Mouse (Mus musculus) liver, embryonic 16.5 days (tissue): ENCODE results near the gene Ehd1. TPM values are rescaled to one million over a fixed set of nuclear protein-coding genes. Genes with fewer than 3 reads are reported as not detected.

Experiments used
- ATAC-seq: fragments of 200-750 bp; cut with Nextera tagmentation; 2 replicates; pipeline ENCODE4 v1.8.0; 2017; ENCODE audit warnings: low read depth, mild to moderate bottlenecking, moderate number of reproducible peaks, moderate library complexity
- H3K27ac ChIP-seq: fragments of 300-500 bp; sonication (generic); 2 replicates; pipeline ENCODE4 v1.5.1; 2014; ENCODE audit warnings: mild to moderate bottlenecking, low read length
- H3K27me3 ChIP-seq: fragments of 300-500 bp; sonication (generic); 2 replicates; pipeline ENCODE4 v1.6.1; 2014; ENCODE audit warnings: low read depth, low read length, mixed read lengths; ENCODE audit not compliant: control insufficient read depth, insufficient read depth
- H3K36me3 ChIP-seq: fragments of 300-500 bp; sonication (generic); 2 replicates; pipeline ENCODE4 v1.6.1; 2014; ENCODE audit warnings: mild to moderate bottlenecking; ENCODE audit not compliant: control insufficient read depth, insufficient read depth
- H3K4me1 ChIP-seq: fragments of 300-500 bp; sonication (generic); 2 replicates; pipeline ENCODE4 v1.6.1; 2014; ENCODE audit warnings: low read depth, low read length, mixed read lengths; ENCODE audit not compliant: control insufficient read depth
- H3K4me2 ChIP-seq: fragments of 300-500 bp; sonication (generic); 2 replicates; pipeline ENCODE4 v1.6.1; 2014; ENCODE audit warnings: low read depth, low read length, mixed read lengths
- H3K4me3 ChIP-seq: fragments of 300-500 bp; sonication (generic); 2 replicates; pipeline ENCODE4 v1.5.1; 2014; ENCODE audit warnings: low read depth, mild to moderate bottlenecking, low read length
- H3K9ac ChIP-seq: fragments of 300-500 bp; sonication (generic); 2 replicates; pipeline ENCODE4 v1.6.1; 2014; ENCODE audit warnings: low read depth, low read length
- H3K9me3 ChIP-seq: fragments of 300-500 bp; sonication (generic); replicated peaks from 2 replicates; pipeline ENCODE4 v1.6.1; 2016; ENCODE audit warnings: low read length; ENCODE audit not compliant: control insufficient read depth
- WGBS: fragments of 180-500 bp; shearing (Covaris S2); extraction: QIAGEN DNeasy Blood & Tissue Kit; methylation state at CpG from one replicate; pipeline ENCODE4 v1.1.7; 2014; ENCODE audit not compliant: insufficient replicate concordance; 5-methylcytosine and 5-hydroxymethylcytosine counted together
- polyA plus RNA-seq: library from polyadenylated mRNA; unstranded; fragments of >200 nt; fragmentation: Nextera tagmentation; extraction: Ambion mirVana; gene quantifications from 2 replicates; pipeline ENCODE4 v1.2.1, GENCODE M21; 2015

Gene Ehd1
- polyA plus RNA-seq, 1 experiment from 2014 or later: 68.6 TPM

GRCm38 (mm10) chr19:6339191-6339590 lies 62.7 kb downstream of the Ehd1 start:
- Histone ChIP-seq H3K4me1 (peaks cover 57% of the 10 kb centered on the region), H3K27ac (no peak overlapping the region; the same call in 1 of the 2 replicates), H3K27me3 (no peaks in the 10 kb centered on the region), H3K36me3 (peaks cover 10% of the 10 kb centered on the region), H3K4me2 (no peak overlapping the region), H3K9ac (no peak overlapping the region), H3K9me3 (no peaks in the 10 kb centered on the region), H3K4me3 (no peak overlapping the region)
- no peak for ATAC-seq
- 78% methylated on average over 6 of the region's 6 CpGs for WGBS

GRCm38 (mm10) chr19:6339890-6340504 lies 63.5 kb downstream of the Ehd1 start:
- no peak for ATAC-seq
- Histone ChIP-seq H3K27ac (peak overlapping the region; percentile 76), H3K36me3 (peaks cover 10% of the 10 kb centered on the region), H3K4me3 (peak overlapping the region; percentile 83), H3K9ac (peak overlapping the region; percentile 46), H3K9me3 (no peaks in the 10 kb centered on the region), H3K27me3 (no peaks in the 10 kb centered on the region), H3K4me1 (peaks cover 52% of the 10 kb centered on the region), H3K4me2 (peak overlapping the region; percentile 100)
- 33% methylated on average over 15 of the region's 15 CpGs for WGBS

- peak; percentile 93 for ATAC-seq
- peak within 1 kb of the TSS; percentile 76 for H3K27ac ChIP-seq
- WGBS: 2% methylated on average over 59 of the region's 72 CpGs
- peak within 1 kb of the TSS; percentile 87 for H3K9ac ChIP-seq
- peaks cover 13% of the 10 kb centered on the region for H3K36me3 ChIP-seq
- peaks cover 48% of the 10 kb centered on the region for H3K4me1 ChIP-seq
- H3K4me2 ChIP-seq: peak within 1 kb of the TSS; percentile 100
- peak within 1 kb of the TSS; percentile 83 for H3K4me3 ChIP-seq
- H3K27me3 ChIP-seq: no peaks in the 10 kb centered on the region
- no peaks in the 10 kb centered on the region for H3K9me3 ChIP-seq
These were observed 64.3 kb downstream of the Ehd1 start, which contains the start of gene Map4k2 for GRCm38 (mm10) chr19:6340524-6341452. Gene Map4k2, plus strand, starts transcription at chr19:6341135.

- whole genome bisulfite sequencing: 4% methylated on average over 23 of the region's 23 CpGs
- Histone ChIP-seq H3K27me3 (no peaks in the 10 kb centered on the region), H3K4me1 (peaks cover 40% of the 10 kb centered on the region), H3K9ac (peak overlapping the region; percentile 87), H3K27ac (peak overlapping the region; percentile 56), H3K4me2 (peak overlapping the region; percentile 100), H3K9me3 (no peaks in the 10 kb centered on the region), H3K36me3 (peaks cover 19% of the 10 kb centered on the region), H3K4me3 (peak overlapping the region; percentile 83)
- no peak; the same call in 1 of the 2 replicates for ATAC-seq
These were observed 65.0 kb downstream of the Ehd1 start for GRCm38 (mm10) chr19:6341453-6342077.

GRCm38 (mm10) chr19:6342276-6342933 lies 65.9 kb downstream of the Ehd1 start:
- H3K4me3 ChIP-seq: peak overlapping the region; percentile 83
- no peak for ATAC-seq
- H3K27ac ChIP-seq: peak overlapping the region; percentile 36
- H3K4me2 ChIP-seq: peak overlapping the region; percentile 100
- H3K36me3 ChIP-seq: peaks cover 19% of the 10 kb centered on the region
- H3K9me3 ChIP-seq: no peaks in the 10 kb centered on the region
- H3K4me1 ChIP-seq: peaks cover 36% of the 10 kb centered on the region
- H3K9ac ChIP-seq: peak overlapping the region; percentile 87; the same call in 1 of the 2 replicates
- H3K27me3 ChIP-seq: no peaks in the 10 kb centered on the region
- 52% methylated on average over 5 of the region's 5 CpGs for WGBS

GRCm38 (mm10) chr19:6343066-6343925 lies 66.8 kb downstream of the Ehd1 start:
- ATAC-seq: no peak
- Histone ChIP-seq H3K9me3 (no peaks in the 10 kb centered on the region), H3K36me3 (peaks cover 16% of the 10 kb centered on the region), H3K27me3 (no peaks in the 10 kb centered on the region), H3K4me1 (peaks cover 36% of the 10 kb centered on the region), H3K4me2 (no peak overlapping the region), H3K27ac (no peak overlapping the region), H3K9ac (no peak overlapping the region), H3K4me3 (no peak overlapping the region)
- 52% methylated on average over 19 of the region's 19 CpGs for WGBS

GRCm38 (mm10) chr19:6343996-6344395 lies 67.5 kb downstream of the Ehd1 start:
- 82% methylated on average over 5 of the region's 5 CpGs for WGBS
- no peaks in the 10 kb centered on the region for H3K9me3 ChIP-seq
- no peak overlapping the region for H3K9ac ChIP-seq
- H3K27ac ChIP-seq: no peak overlapping the region
- H3K27me3 ChIP-seq: no peaks in the 10 kb centered on the region
- H3K4me2 ChIP-seq: no peak overlapping the region
- no peak overlapping the region for H3K4me3 ChIP-seq
- H3K4me1 ChIP-seq: peaks cover 42% of the 10 kb centered on the region
- peaks cover 13% of the 10 kb centered on the region for H3K36me3 ChIP-seq
- no peak for ATAC-seq

- no peaks in the 10 kb centered on the region for H3K27me3 ChIP-seq
- WGBS: 77% methylated on average over 5 of the region's 5 CpGs
- peaks cover 35% of the 10 kb centered on the region for H3K4me1 ChIP-seq
- no peak for ATAC-seq
- H3K27ac ChIP-seq: no peak overlapping the region
- peaks cover 9% of the 10 kb centered on the region for H3K36me3 ChIP-seq
- H3K4me3 ChIP-seq: no peak overlapping the region
- H3K9ac ChIP-seq: no peak overlapping the region
- no peaks in the 10 kb centered on the region for H3K9me3 ChIP-seq
- H3K4me2 ChIP-seq: no peak overlapping the region
These were observed 69.5 kb downstream of the Ehd1 start for GRCm38 (mm10) chr19:6346023-6346422.
